Mouse (Mus musculus): ENCODE data around the gene Rdh5. TPM values are rescaled to one million over a fixed set of nuclear protein-coding genes. Genes with fewer than 3 reads are reported as not detected.

Rdh5 gene
- polyA plus RNA-seq, 1 experiment from 2014 or later, result 10.7 TPM

GRCm38 (mm10) chr10:128895437-128895836, 27.3 kb downstream of the Rdh5 start:
- no peak for ATAC-seq (ENCODE audit: insufficient read depth, low FRiP score, low TSS enrichment)
- no peak overlapping the region for H3K4me2 ChIP-seq (ENCODE audit: low read depth)
- peaks cover 2% of the 10 kb centered on the region for H3K4me1 ChIP-seq (ENCODE audit: control insufficient read depth, insufficient read depth, low read length)
- H3K9me3 ChIP-seq (ENCODE audit: control insufficient read depth, low read length), result no peaks in the 10 kb centered on the region
- H3K27me3 ChIP-seq (ENCODE audit: control insufficient read depth, insufficient read depth, low read length), result peaks cover 9% of the 10 kb centered on the region
- peak; percentile 78 for DNase-seq (ENCODE audit: low spot score)
- no peak overlapping the region for H3K9ac ChIP-seq (ENCODE audit: low read length)
- no peak overlapping the region for H3K4me3 ChIP-seq (ENCODE audit: low read depth, low read length)
- no peak overlapping the region for H3K27ac ChIP-seq (ENCODE audit: low read depth, low read length)
- WGBS, result under 1% methylated on average over 9 of the region's 9 CpGs
- H3K36me3 ChIP-seq (ENCODE audit: control insufficient read depth, insufficient read depth, low read length), result no peaks in the 10 kb centered on the region

DNA sequence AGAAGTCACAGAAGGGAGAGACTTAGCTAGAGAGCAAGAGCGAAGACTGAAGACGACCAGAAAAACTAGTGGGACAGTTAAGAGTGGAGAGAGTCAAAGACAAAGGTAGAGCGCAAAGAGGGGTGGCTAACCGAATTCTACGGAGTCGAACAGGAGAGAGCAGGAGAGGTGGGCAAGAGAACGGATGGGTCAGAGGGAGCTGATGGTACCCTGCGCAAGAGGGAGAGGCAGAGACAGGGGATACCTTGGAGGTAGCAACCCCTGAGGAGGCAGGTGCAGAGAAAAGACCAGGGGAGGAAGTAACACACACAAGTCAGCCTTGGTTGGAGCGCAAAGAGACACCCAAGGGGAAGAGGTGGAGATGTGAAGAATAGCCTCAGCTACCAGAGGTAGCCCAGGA, 30.4 kb downstream of the Rdh5 start:
- WGBS, result 2% methylated on average over 9 of the region's 9 CpGs
- Histone ChIP-seq H3K27ac (ENCODE audit: low read depth, low read length) (peak overlapping the region; percentile 95), H3K4me1 (ENCODE audit: control insufficient read depth, insufficient read depth, low read length) (peaks cover 16% of the 10 kb centered on the region), H3K27me3 (ENCODE audit: control insufficient read depth, insufficient read depth, low read length) (peaks cover 9% of the 10 kb centered on the region), H3K4me3 (ENCODE audit: low read depth, low read length) (peak overlapping the region; percentile 80), H3K4me2 (ENCODE audit: low read depth) (peak overlapping the region; percentile 68), H3K9ac (ENCODE audit: low read length) (peak overlapping the region; percentile 84), H3K36me3 (ENCODE audit: control insufficient read depth, insufficient read depth, low read length) (no peaks in the 10 kb centered on the region), H3K9me3 (ENCODE audit: control insufficient read depth, low read length) (no peaks in the 10 kb centered on the region)
- ATAC-seq (ENCODE audit: insufficient read depth, low FRiP score, low TSS enrichment), result no peak
- DNase-seq (ENCODE audit: low spot score), result peak; percentile 37

GRCm38 (mm10) chr10:128891296-128892094, 31.2 kb downstream of the Rdh5 start, which contains the start of gene Gdf11:
TSS of gene Gdf11 (minus strand) at chr10:128891718.
- H3K4me3 ChIP-seq (ENCODE audit: low read depth, low read length), result peak within 1 kb of the TSS; percentile 80
- H3K4me1 ChIP-seq (ENCODE audit: control insufficient read depth, insufficient read depth, low read length), result peaks cover 16% of the 10 kb centered on the region
- H3K27ac ChIP-seq (ENCODE audit: low read depth, low read length), result peak within 1 kb of the TSS; percentile 95
- H3K36me3 ChIP-seq (ENCODE audit: control insufficient read depth, insufficient read depth, low read length), result no peaks in the 10 kb centered on the region
- H3K9me3 ChIP-seq (ENCODE audit: control insufficient read depth, low read length), result no peaks in the 10 kb centered on the region
- WGBS, result under 1% methylated on average over 65 of the region's 89 CpGs
- DNase-seq (ENCODE audit: low spot score) (peak; percentile 90), ATAC-seq (ENCODE audit: insufficient read depth, low FRiP score, low TSS enrichment) (peak; percentile 86)
- peaks cover 5% of the 10 kb centered on the region for H3K27me3 ChIP-seq (ENCODE audit: control insufficient read depth, insufficient read depth, low read length)
- peak within 1 kb of the TSS; percentile 84 for H3K9ac ChIP-seq (ENCODE audit: low read length)
- peak within 1 kb of the TSS; percentile 68 for H3K4me2 ChIP-seq (ENCODE audit: low read depth)

DNA sequence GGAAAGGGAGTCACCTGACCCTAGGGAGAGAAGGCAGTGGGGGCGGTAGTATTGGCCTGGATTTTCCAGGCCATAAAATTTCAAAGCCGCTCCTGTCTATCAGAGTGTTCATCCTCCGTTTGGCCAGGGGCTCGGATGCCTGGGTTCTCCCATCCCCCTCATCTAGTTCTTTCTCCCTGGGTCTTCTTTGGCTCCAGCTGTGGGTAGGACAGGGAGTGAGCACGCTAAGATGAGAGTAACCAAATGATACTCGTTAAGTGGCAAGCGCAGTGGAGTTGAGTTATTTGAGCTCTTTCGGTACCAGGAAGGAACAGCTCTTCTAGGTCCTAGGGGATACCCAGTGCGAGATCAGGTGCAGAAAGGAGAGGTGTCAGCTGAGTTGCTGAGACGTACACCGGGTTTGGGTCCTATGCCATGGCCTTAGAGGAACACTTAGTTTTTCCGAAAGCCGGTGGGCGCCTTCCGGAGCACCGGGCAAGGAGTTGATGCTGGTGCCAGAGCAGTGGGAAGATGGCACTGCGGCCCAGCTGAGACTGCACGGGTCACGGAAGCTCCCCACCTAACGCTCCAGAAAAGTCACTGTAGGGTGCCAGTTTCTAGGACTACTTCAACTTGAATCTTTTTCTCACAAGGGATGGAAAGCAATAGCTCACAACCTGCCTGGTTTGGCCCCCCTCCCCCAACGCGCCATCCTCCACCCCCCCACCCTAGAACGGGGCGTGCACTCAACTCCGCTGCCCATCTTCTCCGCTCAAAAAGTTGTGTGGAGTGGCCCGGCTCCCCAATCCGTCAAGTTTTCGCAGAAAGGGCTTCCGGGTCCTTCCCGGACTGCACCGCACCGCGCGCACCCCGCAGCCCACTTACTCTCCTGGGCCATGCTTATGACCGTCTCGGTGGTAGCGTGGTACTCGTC, 32.0 kb downstream of the Rdh5 start:
- H3K36me3 ChIP-seq (ENCODE audit: control insufficient read depth, insufficient read depth, low read length), result peaks cover 7% of the 10 kb centered on the region
- peak overlapping the region; percentile 80 for H3K4me3 ChIP-seq (ENCODE audit: low read depth, low read length)
- WGBS, result under 1% methylated on average over 40 of the region's 40 CpGs
- peak overlapping the region; percentile 68 for H3K4me2 ChIP-seq (ENCODE audit: low read depth)
- peak overlapping the region; percentile 84 for H3K9ac ChIP-seq (ENCODE audit: low read length)
- no peaks in the 10 kb centered on the region for H3K9me3 ChIP-seq (ENCODE audit: control insufficient read depth, low read length)
- ATAC-seq (ENCODE audit: insufficient read depth, low FRiP score, low TSS enrichment), result peak; percentile 14
- H3K4me1 ChIP-seq (ENCODE audit: control insufficient read depth, insufficient read depth, low read length), result peaks cover 14% of the 10 kb centered on the region
- H3K27ac ChIP-seq (ENCODE audit: low read depth, low read length), result peak overlapping the region; percentile 95
- DNase-seq (ENCODE audit: low spot score), result peak; percentile 30
- peaks cover under 1% of the 10 kb centered on the region; the same call in 1 of the 2 replicates for H3K27me3 ChIP-seq (ENCODE audit: control insufficient read depth, insufficient read depth, low read length)

DNA sequence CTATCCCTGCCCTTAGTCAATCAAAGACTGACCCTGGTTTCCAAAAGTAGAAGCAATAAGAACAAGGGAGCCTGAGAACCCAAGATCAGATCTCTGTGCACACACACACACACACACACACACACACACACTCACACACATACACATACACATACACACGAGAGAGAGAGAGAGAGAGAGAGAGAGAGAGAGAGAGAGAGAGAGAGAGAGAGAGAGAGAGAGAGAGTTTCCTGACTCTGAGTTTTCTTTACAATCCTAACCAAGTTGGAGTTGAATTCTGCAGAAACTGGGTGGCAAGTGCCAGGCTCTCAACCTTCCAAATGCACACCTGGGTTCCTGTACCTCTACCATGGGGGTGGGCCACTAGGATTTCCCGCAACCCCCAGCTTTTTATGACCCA, 32.8 kb downstream of the Rdh5 start:
- peak overlapping the region; percentile 84 for H3K9ac ChIP-seq (ENCODE audit: low read length)
- no peak for DNase-seq (ENCODE audit: low spot score)
- H3K4me1 ChIP-seq (ENCODE audit: control insufficient read depth, insufficient read depth, low read length), result peaks cover 14% of the 10 kb centered on the region
- WGBS, result 7% methylated on average over 1 of the region's 2 CpGs
- peak overlapping the region; percentile 95 for H3K27ac ChIP-seq (ENCODE audit: low read depth, low read length)
- ATAC-seq (ENCODE audit: insufficient read depth, low FRiP score, low TSS enrichment), result no peak
- peaks cover 8% of the 10 kb centered on the region for H3K36me3 ChIP-seq (ENCODE audit: control insufficient read depth, insufficient read depth, low read length)
- H3K4me3 ChIP-seq (ENCODE audit: low read depth, low read length), result peak overlapping the region; percentile 80
- no peaks in the 10 kb centered on the region for H3K9me3 ChIP-seq (ENCODE audit: control insufficient read depth, low read length)
- peak overlapping the region; percentile 68 for H3K4me2 ChIP-seq (ENCODE audit: low read depth)
- H3K27me3 ChIP-seq (ENCODE audit: control insufficient read depth, insufficient read depth, low read length), result no peaks in the 10 kb centered on the region

DNA sequence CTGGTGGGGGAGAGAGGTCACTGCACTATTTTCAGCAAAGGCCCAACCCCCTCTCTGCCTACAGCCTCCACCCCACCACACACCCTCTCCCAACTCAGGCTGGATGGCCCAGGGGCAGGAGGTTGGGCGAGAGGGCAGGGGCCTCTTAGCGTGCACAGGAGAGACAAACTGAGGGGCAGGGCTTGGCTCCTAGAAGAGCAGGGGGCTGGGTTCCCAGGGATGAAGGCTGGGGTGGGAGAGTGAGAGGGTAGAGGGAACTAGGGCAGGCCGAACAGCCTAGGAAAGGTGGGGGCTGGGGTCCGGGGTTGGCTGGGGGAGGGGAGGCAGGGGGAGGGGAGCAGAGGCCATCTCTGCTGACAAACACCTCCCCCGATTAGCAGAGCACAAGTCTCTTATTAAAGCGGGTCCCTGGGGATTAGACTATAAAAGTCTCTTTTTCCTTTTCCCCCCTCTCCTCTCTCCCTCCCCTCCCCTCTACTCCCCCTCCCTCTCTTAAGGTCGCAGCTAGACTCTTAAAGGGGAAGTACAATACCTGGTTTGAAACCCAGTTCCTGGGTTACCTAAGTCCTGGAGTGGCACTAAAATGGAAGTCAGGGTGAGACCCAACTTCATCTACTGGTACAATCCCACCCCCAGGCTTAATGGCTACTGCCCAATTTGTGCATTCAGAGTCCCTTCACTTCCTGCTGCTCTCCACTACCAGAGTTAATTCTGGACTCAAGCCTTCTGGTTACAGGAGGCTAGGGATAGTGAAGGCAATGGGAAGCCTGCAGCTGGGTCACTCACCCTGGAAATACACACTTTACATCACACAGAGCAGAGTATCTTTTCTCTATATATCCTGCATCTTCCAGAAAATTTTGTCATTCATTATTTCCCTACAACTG, 33.5 kb downstream of the Rdh5 start:
- peak; percentile 59 for DNase-seq (ENCODE audit: low spot score)
- Histone ChIP-seq H3K9me3 (ENCODE audit: control insufficient read depth, low read length) (no peaks in the 10 kb centered on the region), H3K27ac (ENCODE audit: low read depth, low read length) (peak overlapping the region; percentile 95), H3K4me2 (ENCODE audit: low read depth) (peak overlapping the region; percentile 68), H3K4me3 (ENCODE audit: low read depth, low read length) (peak overlapping the region; percentile 80), H3K4me1 (ENCODE audit: control insufficient read depth, insufficient read depth, low read length) (peaks cover 14% of the 10 kb centered on the region), H3K9ac (ENCODE audit: low read length) (peak overlapping the region; percentile 53), H3K36me3 (ENCODE audit: control insufficient read depth, insufficient read depth, low read length) (peaks cover 10% of the 10 kb centered on the region), H3K27me3 (ENCODE audit: control insufficient read depth, insufficient read depth, low read length) (no peaks in the 10 kb centered on the region)
- WGBS, result 2% methylated on average over 7 of the region's 7 CpGs
- ATAC-seq (ENCODE audit: insufficient read depth, low FRiP score, low TSS enrichment), result peak; percentile 43

GRCm38 (mm10) chr10:128882067-128882466, 40.6 kb downstream of the Rdh5 start:
- DNase-seq (ENCODE audit: low spot score) (no peak), ATAC-seq (ENCODE audit: insufficient read depth, low FRiP score, low TSS enrichment) (no peak)
- Histone ChIP-seq H3K9ac (ENCODE audit: low read length) (no peak overlapping the region), H3K4me1 (ENCODE audit: control insufficient read depth, insufficient read depth, low read length) (no peaks in the 10 kb centered on the region), H3K4me2 (ENCODE audit: low read depth) (no peak overlapping the region), H3K9me3 (ENCODE audit: control insufficient read depth, low read length) (no peaks in the 10 kb centered on the region), H3K4me3 (ENCODE audit: low read depth, low read length) (no peak overlapping the region), H3K36me3 (ENCODE audit: control insufficient read depth, insufficient read depth, low read length) (peaks cover 16% of the 10 kb centered on the region), H3K27ac (ENCODE audit: low read depth, low read length) (no peak overlapping the region), H3K27me3 (ENCODE audit: control insufficient read depth, insufficient read depth, low read length) (no peaks in the 10 kb centered on the region)
- WGBS, result 86% methylated on average over 5 of the region's 5 CpGs

DNA sequence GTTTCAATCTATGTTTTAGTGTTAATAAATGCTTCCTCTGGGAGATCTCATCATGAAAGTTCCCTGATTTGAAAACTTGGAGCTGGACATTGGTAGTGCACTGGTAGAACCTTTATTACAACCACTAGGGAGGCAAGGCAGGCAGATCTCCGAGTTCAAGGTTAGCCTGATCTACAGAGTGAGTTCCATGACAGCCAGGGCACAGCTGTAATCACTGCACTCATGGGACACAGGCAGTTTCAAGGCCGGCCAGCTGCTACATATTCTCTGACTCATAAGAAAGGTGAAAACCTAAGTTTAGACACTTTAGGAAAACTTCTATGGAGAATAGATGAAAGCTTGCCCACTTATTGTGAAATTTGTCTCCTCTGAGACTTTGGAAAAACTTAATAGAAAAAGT, 43.9 kb downstream of the Rdh5 start:
- Histone ChIP-seq H3K27me3 (ENCODE audit: control insufficient read depth, insufficient read depth, low read length) (no peaks in the 10 kb centered on the region), H3K4me3 (ENCODE audit: low read depth, low read length) (no peak overlapping the region), H3K27ac (ENCODE audit: low read depth, low read length) (no peak overlapping the region), H3K4me2 (ENCODE audit: low read depth) (no peak overlapping the region), H3K9me3 (ENCODE audit: control insufficient read depth, low read length) (no peaks in the 10 kb centered on the region), H3K9ac (ENCODE audit: low read length) (no peak overlapping the region), H3K36me3 (ENCODE audit: control insufficient read depth, insufficient read depth, low read length) (peaks cover 6% of the 10 kb centered on the region; the same call in 1 of the 2 replicates), H3K4me1 (ENCODE audit: control insufficient read depth, insufficient read depth, low read length) (no peaks in the 10 kb centered on the region)
- WGBS, result 83% methylated on average over 2 of the region's 2 CpGs
- DNase-seq (ENCODE audit: low spot score) (no peak), ATAC-seq (ENCODE audit: insufficient read depth, low FRiP score, low TSS enrichment) (no peak)

Data from neural tube, embryonic 11.5 days (tissue).